ENCODE assay signal across 8 mouse cellular contexts in the genomic region with DNA sequence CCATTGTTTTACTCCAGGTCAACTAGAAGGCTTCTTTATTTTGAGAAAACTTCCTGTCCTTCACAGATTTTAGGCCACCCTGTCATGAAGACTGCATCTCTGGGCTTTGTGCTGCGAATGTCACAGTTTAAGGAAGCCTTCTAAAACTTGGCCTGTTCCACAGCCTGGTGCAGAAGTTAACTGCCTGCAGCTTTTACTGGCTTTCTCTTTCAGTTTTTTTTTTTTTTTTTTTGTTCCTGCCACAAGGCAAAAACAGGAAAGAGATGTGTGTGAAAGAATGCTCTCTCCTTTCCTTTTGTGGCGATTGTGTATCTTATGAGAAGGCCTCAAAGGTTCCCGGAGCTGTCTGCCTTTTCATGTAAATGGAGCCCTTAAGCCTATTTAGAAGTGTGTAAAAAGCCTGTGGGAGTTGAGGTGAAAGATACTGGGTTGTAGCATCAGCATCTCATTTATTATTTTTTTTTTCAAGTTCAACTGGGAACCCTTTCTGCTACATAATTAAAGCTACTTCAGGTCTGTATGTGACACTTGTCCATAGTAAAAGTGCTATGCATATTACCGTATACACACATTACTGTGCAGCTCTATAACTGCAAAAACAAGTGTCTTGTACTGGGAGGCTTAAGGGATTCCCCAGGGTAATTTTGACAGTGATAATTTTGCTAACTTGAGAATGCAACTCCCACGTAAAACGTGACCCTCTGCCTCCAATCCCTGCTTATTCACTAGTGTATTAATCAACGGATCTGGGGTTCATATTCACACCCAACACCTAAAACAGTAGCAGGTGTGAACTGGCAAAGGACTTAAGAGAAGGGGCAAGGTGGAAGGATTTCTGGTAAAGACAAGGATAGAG.
DNase-seq lines count a peak whose midpoint lies in the region; ATAC-seq and TF ChIP-seq lines count a peak whose summit lies in the region.

No protein-coding gene starts in this region.

- no peak for ATAC-seq in forebrain, embryonic 11.5 days (replicated peaks; ENCODE audit: low FRiP score)
- no peak for ATAC-seq in forebrain, postnatal 0 days
- ATAC-seq in kidney, postnatal 0 days (replicated peaks; ENCODE audit: low FRiP score, low read depth) = no peak
- ATAC-seq in stomach, postnatal 0 days (ENCODE audit: low FRiP score, low TSS enrichment) = no peak

- no peak for TF ChIP-seq EP300 in stomach, postnatal 0 days (optimal IDR thresholded peaks at IDR 0.05)

- H3K4me3 ChIP-seq in forebrain, embryonic 11.5 days (ENCODE audit: low read depth, low read length) = no peak overlapping the region
- no peak overlapping the region for H3K4me3 ChIP-seq in forebrain, postnatal 0 days (ENCODE audit: low read depth, low read length)
- no peak overlapping the region for H3K4me3 ChIP-seq in kidney, postnatal 0 days (replicated peaks; ENCODE audit: low read depth, low read length)
- no peak overlapping the region for H3K4me3 ChIP-seq in stomach, postnatal 0 days (ENCODE audit: low read depth, low read length)

- H3K4me1 ChIP-seq in forebrain, embryonic 11.5 days (replicated peaks; ENCODE audit: control insufficient read depth, insufficient read depth, low read length) = peaks cover 11% of the 10 kb centered on the region; the same call in 1 of the 2 replicates
- H3K4me1 ChIP-seq in forebrain, postnatal 0 days (ENCODE audit: insufficient read depth) = no peaks in the 10 kb centered on the region
- no peaks in the 10 kb centered on the region for H3K4me1 ChIP-seq in kidney, postnatal 0 days (replicated peaks; ENCODE audit: insufficient read depth, low read length)
- 0 out of 2 replicates have a peak, but pooled peaks cover 2% of the 10 kb centered on the region for H3K4me1 ChIP-seq in stomach, postnatal 0 days (replicated peaks; ENCODE audit: control insufficient read depth, insufficient read depth)

- no peaks in the 10 kb centered on the region for H3K9me3 ChIP-seq in forebrain, embryonic 11.5 days (ENCODE audit: control insufficient read depth, low read length)
- H3K9me3 ChIP-seq in forebrain, postnatal 0 days (ENCODE audit: low read length) = no peaks in the 10 kb centered on the region
- no peaks in the 10 kb centered on the region for H3K9me3 ChIP-seq in kidney, postnatal 0 days (replicated peaks; ENCODE audit: low read length)
- no peaks in the 10 kb centered on the region for H3K9me3 ChIP-seq in stomach, postnatal 0 days (ENCODE audit: control insufficient read depth, low read length)

- no peaks in the 10 kb centered on the region for H3K36me3 ChIP-seq in forebrain, embryonic 11.5 days (ENCODE audit: control insufficient read depth, insufficient read depth, low read length)
- H3K36me3 ChIP-seq in forebrain, postnatal 0 days (ENCODE audit: insufficient read depth) = no peaks in the 10 kb centered on the region
- H3K36me3 ChIP-seq in kidney, postnatal 0 days (ENCODE audit: insufficient read depth, low read length) = no peaks in the 10 kb centered on the region
- no peaks in the 10 kb centered on the region for H3K36me3 ChIP-seq in stomach, postnatal 0 days (ENCODE audit: control insufficient read depth, insufficient read depth, low read length)

- H3K9ac ChIP-seq in forebrain, embryonic 11.5 days (ENCODE audit: low read length) = no peak overlapping the region
- no peak overlapping the region for H3K9ac ChIP-seq in forebrain, postnatal 0 days
- H3K9ac ChIP-seq in kidney, postnatal 0 days (ENCODE audit: low read depth, low read length) = no peak overlapping the region
- H3K9ac ChIP-seq in stomach, postnatal 0 days (ENCODE audit: low read length) = no peak overlapping the region; the same call in none of the 2 replicates

- DNase-seq in forebrain, embryonic 11.5 days (ENCODE audit: low spot score) = no peak
- no peak for DNase-seq in forebrain, postnatal 0 days
- DNase-seq in thymus, postnatal 14 days = peak; percentile 18
- no peak for DNase-seq in thymus, adult 18-20 months
- DNase-seq in kidney, postnatal 0 days (ENCODE audit: low spot score) = peak; percentile 66
- DNase-seq in stomach, postnatal 0 days (ENCODE audit: low spot score) = no peak
- DNase-seq in frontal cortex, adult 2 months (ENCODE audit: extremely low spot score in 1 of 2, low spot score in 1 of 2) = no peak
- DNase-seq in adrenal gland, postnatal 25 days = no peak

- no peaks in the 10 kb centered on the region for H3K27me3 ChIP-seq in forebrain, embryonic 11.5 days (ENCODE audit: control insufficient read depth, insufficient read depth, low read length)
- H3K27me3 ChIP-seq in forebrain, postnatal 0 days (ENCODE audit: insufficient read depth, low read length) = no peaks in the 10 kb centered on the region
- no peaks in the 10 kb centered on the region for H3K27me3 ChIP-seq in kidney, postnatal 0 days (ENCODE audit: insufficient read depth, low read length)
- H3K27me3 ChIP-seq in stomach, postnatal 0 days (ENCODE audit: control insufficient read depth, insufficient read depth, low read length) = no peaks in the 10 kb centered on the region

- peak overlapping the region; percentile 37; the same call in 1 of the 2 replicates for H3K27ac ChIP-seq in forebrain, embryonic 11.5 days (ENCODE audit: low read depth, low read length)
- no peak overlapping the region for H3K27ac ChIP-seq in forebrain, postnatal 0 days (ENCODE audit: low read depth, low read length)
- peak overlapping the region; percentile 5; the same call in 1 of the 2 replicates for H3K27ac ChIP-seq in kidney, postnatal 0 days
- H3K27ac ChIP-seq in stomach, postnatal 0 days (replicated peaks) = peak overlapping the region; percentile 56

- H3K4me2 ChIP-seq in forebrain, embryonic 11.5 days (ENCODE audit: low read depth, low read length, severe bottlenecking) = no peak overlapping the region
- H3K4me2 ChIP-seq in forebrain, postnatal 0 days (ENCODE audit: low read depth) = no peak overlapping the region
- H3K4me2 ChIP-seq in kidney, postnatal 0 days (ENCODE audit: low read length) = no peak overlapping the region
- H3K4me2 ChIP-seq in stomach, postnatal 0 days (replicated peaks; ENCODE audit: low read depth) = no peak overlapping the region

- WGBS in forebrain, embryonic 11.5 days = 14% methylated on average over 7 of the region's 7 CpGs
- WGBS in forebrain, postnatal 0 days = 16% methylated on average over 7 of the region's 7 CpGs
- 41% methylated on average over 7 of the region's 7 CpGs for WGBS in kidney, postnatal 0 days
- 38% methylated on average over 7 of the region's 7 CpGs for whole genome bisulfite sequencing in stomach, postnatal 0 days

- no peak for TF ChIP-seq CTCF in forebrain, postnatal 0 days (IDR thresholded peaks at IDR 0.05; ENCODE audit: low read depth)
- TF ChIP-seq CTCF in kidney, postnatal 0 days (IDR thresholded peaks at IDR 0.05; ENCODE audit: low read depth) = no peak
- TF ChIP-seq CTCF in stomach, postnatal 0 days (IDR thresholded peaks at IDR 0.05; ENCODE audit: low read depth) = no peak

Comparison
In these comparisons a context has a peak if more than half of its experiments do, and no peak if none do; other contexts are left out.
1. DNase-seq: peak in thymus, postnatal 14 days (single experiment) and kidney, postnatal 0 days (single experiment); none in forebrain, embryonic 11.5 days (single experiment), forebrain, postnatal 0 days (single experiment), thymus, adult 18-20 months (0 of 2), stomach, postnatal 0 days (single experiment), frontal cortex, adult 2 months (0 of 2) and adrenal gland, postnatal 25 days (single experiment).